Mouse (Mus musculus): Measurements from ENCODE around the gene Vps4b.

Gene Vps4b

GRCm38 (mm10) chr1:106796542-106796924 is at the start of gene Vps4b:
TSS of gene Vps4b (minus strand) at chr1:106796728.
- peak; percentile 97 for DNase-seq

- DNase-seq = no peak
These were observed 32.3 kb upstream of the Vps4b start for GRCm38 (mm10) chr1:106828784-106829183.

- no peak for DNase-seq
These were observed 25.8 kb upstream of the Vps4b start for GRCm38 (mm10) chr1:106822297-106822696.

- peak; percentile 45 for DNase-seq
These were observed 21.8 kb upstream of the Vps4b start for GRCm38 (mm10) chr1:106818323-106818722.

GRCm38 (mm10) chr1:106816766-106817165 is 20.2 kb upstream of the Vps4b start:
- DNase-seq = no peak

GRCm38 (mm10) chr1:106815265-106815664 is 18.7 kb upstream of the Vps4b start:
- DNase-seq = no peak

GRCm38 (mm10) chr1:106814864-106815263 is 18.3 kb upstream of the Vps4b start:
- no peak for DNase-seq

- no peak for DNase-seq
These were observed 3.4 kb upstream of the Vps4b start for GRCm38 (mm10) chr1:106799931-106800330.

GRCm38 (mm10) chr1:106799406-106799805 is 2.9 kb upstream of the Vps4b start:
- DNase-seq = no peak

- no peak for DNase-seq
These were observed 655 bp upstream of the Vps4b start for GRCm38 (mm10) chr1:106796987-106797779.

- peak; percentile 67 for DNase-seq
These were observed 640 bp downstream of the Vps4b start for GRCm38 (mm10) chr1:106795634-106796541.

- DNase-seq = no peak
These were observed 21.6 kb downstream of the Vps4b start for GRCm38 (mm10) chr1:106774896-106775295.

GRCm38 (mm10) chr1:106774092-106774491 is 22.4 kb downstream of the Vps4b start:
- no peak for DNase-seq

- no peak for DNase-seq
These were observed 27.8 kb downstream of the Vps4b start for GRCm38 (mm10) chr1:106768773-106769172.

- DNase-seq = no peak
These were observed 30.8 kb downstream of the Vps4b start for GRCm38 (mm10) chr1:106765771-106766170.

GRCm38 (mm10) chr1:106764846-106765245 is 31.7 kb downstream of the Vps4b start:
- no peak for DNase-seq

GRCm38 (mm10) chr1:106764281-106764680 is 32.2 kb downstream of the Vps4b start:
- no peak for DNase-seq

GRCm38 (mm10) chr1:106760750-106761149 is 35.8 kb downstream of the Vps4b start:
- no peak for DNase-seq

GRCm38 (mm10) chr1:106759572-106760435 is 36.7 kb downstream of the Vps4b start, which contains the start of gene Kdsr:
TSS of gene Kdsr (minus strand) at chr1:106759727.
- DNase-seq = peak; percentile 98

- peak; percentile 32 for DNase-seq
These were observed 37.6 kb downstream of the Vps4b start for GRCm38 (mm10) chr1:106758734-106759571.

GRCm38 (mm10) chr1:106756633-106757032 is 39.9 kb downstream of the Vps4b start:
- no peak for DNase-seq

- DNase-seq = no peak
These were observed 44.5 kb downstream of the Vps4b start for GRCm38 (mm10) chr1:106752013-106752412.
